Mouse (Mus musculus): ENCODE measurements around the gene Spryd3. TPM values are rescaled to one million over a fixed set of nuclear protein-coding genes. Genes with fewer than 3 reads are reported as not detected.
A peak's percentile ranks its signal among the peaks of the same experiment; 100 is the strongest.

Gene Spryd3
- total RNA-seq, 2 experiments from 2014 or later: 149 to 154 TPM

- no peak for DNase-seq (ENCODE audit: extremely low spot score in 1 of 2, low spot score in 1 of 2)
Observed at GRCm38 (mm10) chr15:102077111-102077677, 58.8 kb downstream of the Spryd3 start.

- DNase-seq (ENCODE audit: extremely low spot score in 1 of 2, low spot score in 1 of 2): no peak
Observed at GRCm38 (mm10) chr15:102074876-102075585, 61.0 kb downstream of the Spryd3 start.

GRCm38 (mm10) chr15:102074070-102074731 lies 61.8 kb downstream of the Spryd3 start:
- DNase-seq (ENCODE audit: extremely low spot score in 1 of 2, low spot score in 1 of 2): peak; percentile 44 to 57

GRCm38 (mm10) chr15:102073559-102074069 lies 62.4 kb downstream of the Spryd3 start, which contains the start of gene Eif4b:
Gene Eif4b (plus strand): TSS chr15:102073773.
- DNase-seq (ENCODE audit: extremely low spot score in 1 of 2, low spot score in 1 of 2): peak; percentile 96 to 98

GRCm38 (mm10) chr15:102072963-102073558 lies 63.0 kb downstream of the Spryd3 start:
- DNase-seq (ENCODE audit: extremely low spot score in 1 of 2, low spot score in 1 of 2): no peak

DNA sequence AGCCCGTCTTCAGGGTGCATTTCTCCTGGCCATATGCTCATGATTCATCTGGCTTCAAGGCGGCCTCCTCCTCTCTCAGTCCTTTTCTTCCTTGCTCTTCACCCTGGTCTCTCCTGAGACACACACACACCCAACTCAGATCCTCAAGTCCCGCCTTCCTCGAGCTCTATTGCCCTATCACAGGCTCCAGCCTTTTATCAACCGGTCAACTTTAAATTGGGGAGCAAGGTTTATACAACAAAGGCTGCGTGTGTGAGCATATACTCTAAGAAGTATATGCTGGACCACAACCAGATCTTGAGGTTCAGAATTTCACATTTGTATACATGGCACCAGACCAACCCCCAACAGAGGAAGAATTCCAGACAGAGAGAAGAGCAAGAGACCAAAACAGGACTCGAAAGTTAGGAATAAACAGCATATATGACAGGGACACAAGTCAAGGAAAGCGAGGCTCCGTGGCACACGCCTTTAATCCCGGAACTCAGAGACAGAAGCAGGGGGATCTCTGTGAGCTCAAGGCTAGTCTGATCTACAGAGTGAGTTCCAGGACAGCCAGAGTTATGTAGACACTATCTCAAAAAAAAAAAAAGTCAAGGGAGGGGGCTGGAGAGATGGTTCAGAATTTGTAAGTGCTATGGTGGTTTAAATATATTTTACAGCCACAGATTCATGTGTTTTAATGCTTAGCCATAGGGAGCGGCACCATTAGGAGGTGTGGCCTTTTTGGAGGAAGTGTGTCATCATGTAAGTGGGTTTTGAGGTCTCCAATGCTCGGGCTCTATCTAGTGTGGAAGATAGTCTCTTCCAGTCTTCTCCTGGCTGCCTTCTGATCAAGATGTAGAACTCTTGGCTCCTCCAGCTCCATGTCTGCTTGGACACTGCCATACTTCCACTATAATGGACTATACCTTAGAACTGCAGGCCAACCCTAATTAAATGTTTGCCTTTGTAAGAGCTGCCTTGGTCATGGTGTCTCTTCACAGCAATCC lies 65.3 kb downstream of the Spryd3 start:
- no peak for DNase-seq (ENCODE audit: extremely low spot score in 1 of 2, low spot score in 1 of 2)

Other genes starting within 250 kb of the Spryd3 start
- gene Krt76, start 243.3 kb downstream of the Spryd3 start, total RNA-seq (2021): not detected
- gene Krt4, start 211.5 kb downstream of the Spryd3 start, total RNA-seq (2021): not detected
- gene Krt79, start 195.9 kb downstream of the Spryd3 start, total RNA-seq (2021): under 1 TPM; 0.28 to 0.32 TPM
- gene Krt78, start 181.9 kb downstream of the Spryd3 start, total RNA-seq (2021): not detected
- under 1 TPM in 1 of 2 experiments, not detected in 1; 0.19 TPM for gene Krt8, start 131.8 kb downstream of the Spryd3 start, total RNA-seq (2021)
- under 1 TPM; 0.17 to 0.26 TPM for gene Krt18, start 108.1 kb downstream of the Spryd3 start, total RNA-seq (2021)
- 100 to 1,000 TPM; 182 to 188 TPM for gene Eif4b, start 62.5 kb downstream of the Spryd3 start, total RNA-seq (2021)
- 10 to 100 TPM; 13.3 to 15.0 TPM for gene Tns2, start 35.8 kb downstream of the Spryd3 start, total RNA-seq (2021)
- 10 to 100 TPM in 1 of 2 experiments, 1 to 10 TPM in 1; 8.0 to 11.1 TPM for gene Igfbp6, start 8.1 kb upstream of the Spryd3 start, total RNA-seq (2021)
- gene Soat2, start 14.3 kb upstream of the Spryd3 start, total RNA-seq (2021): not detected
- 10 to 100 TPM; 66.6 to 70.2 TPM for gene Zfp740, start 67.0 kb upstream of the Spryd3 start, total RNA-seq (2021)
- gene Csad, start 68.5 kb upstream of the Spryd3 start, total RNA-seq (2021): 10 to 100 TPM; 32.5 to 38.4 TPM
- 1 to 10 TPM; 2.0 to 2.3 TPM for gene Itgb7, start 95.7 kb upstream of the Spryd3 start, total RNA-seq (2021)
- 10 to 100 TPM; 13.1 to 13.6 TPM for gene Rarg, start 121.3 kb upstream of the Spryd3 start, total RNA-seq (2021)
- gene Gm9918, start 134.3 kb upstream of the Spryd3 start, total RNA-seq (2021): not detected
- 10 to 100 TPM; 39.0 to 39.6 TPM for gene Mfsd5, start 143.2 kb upstream of the Spryd3 start, total RNA-seq (2021)
- gene Espl1, start 160.0 kb upstream of the Spryd3 start, total RNA-seq (2021): 1 to 10 TPM; 2.9 to 3.5 TPM
- gene Pfdn5, start 189.9 kb upstream of the Spryd3 start, total RNA-seq (2021): 100 to 1,000 TPM; 386 to 396 TPM
- gene Myg1, start 195.5 kb upstream of the Spryd3 start, total RNA-seq (2021): 10 to 100 TPM; 63.0 to 66.1 TPM
- 10 to 100 TPM; 19.6 to 23.1 TPM for gene Aaas, start 214.5 kb upstream of the Spryd3 start, total RNA-seq (2021)
- gene Sp7, start 230.9 kb upstream of the Spryd3 start, total RNA-seq (2021): under 1 TPM; 0.86 to 0.99 TPM

All from layer of hippocampus, postnatal 25 days (tissue).